Mouse (Mus musculus) mouse embryonic stem cell (cell line): ENCODE results near the gene Pla2g2e.
"Not testable (repeated sequence)": the region's sequence is repeated elsewhere in the genome, so short reads cannot be mapped to it uniquely, and the experiment has no call there.

Source experiments
- in situ Hi-C, 2 experiments: fragments of 300-500 bp; cut with MboI; formaldehyde crosslinking; loops; 1 replicate in 1 of 2; 3 replicates in 1 of 2; pipeline ENCODE4 v1.14.3; 2019 to 2020; ENCODE audit warnings: low sequenced_read_pairs in 2 of 2, low pct_unique_long_range_greater_than_20kb in 1 of 2, mixed read lengths in 1 of 2; ENCODE audit not compliant: unreplicated experiment in 1 of 2

Gene Pla2g2e

GRCm38 (mm10) chr4:138878783-138879182, 1.0 kb downstream of the Pla2g2e start:
- in situ Hi-C loops: no loop called here

DNA sequence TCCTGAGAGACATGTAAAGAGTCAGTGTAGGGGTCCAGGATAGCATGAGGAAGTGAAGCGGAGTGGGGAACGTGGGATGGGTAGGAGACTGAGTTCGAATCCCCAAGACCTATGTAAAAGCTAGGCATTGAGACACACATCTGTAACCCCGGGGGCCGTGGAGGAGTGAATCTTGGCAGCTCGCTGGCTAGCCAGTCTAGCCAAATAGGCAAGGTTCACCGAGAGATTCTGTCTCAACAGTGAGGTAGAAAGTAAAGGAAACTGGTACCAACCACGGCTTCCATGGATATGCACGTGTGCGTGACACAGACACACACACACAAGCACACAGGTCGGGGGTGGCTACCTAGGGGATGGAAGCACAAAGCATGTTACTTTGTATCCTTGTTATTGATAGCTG, 2.1 kb downstream of the Pla2g2e start:
- in situ Hi-C loops: no loop called here

DNA sequence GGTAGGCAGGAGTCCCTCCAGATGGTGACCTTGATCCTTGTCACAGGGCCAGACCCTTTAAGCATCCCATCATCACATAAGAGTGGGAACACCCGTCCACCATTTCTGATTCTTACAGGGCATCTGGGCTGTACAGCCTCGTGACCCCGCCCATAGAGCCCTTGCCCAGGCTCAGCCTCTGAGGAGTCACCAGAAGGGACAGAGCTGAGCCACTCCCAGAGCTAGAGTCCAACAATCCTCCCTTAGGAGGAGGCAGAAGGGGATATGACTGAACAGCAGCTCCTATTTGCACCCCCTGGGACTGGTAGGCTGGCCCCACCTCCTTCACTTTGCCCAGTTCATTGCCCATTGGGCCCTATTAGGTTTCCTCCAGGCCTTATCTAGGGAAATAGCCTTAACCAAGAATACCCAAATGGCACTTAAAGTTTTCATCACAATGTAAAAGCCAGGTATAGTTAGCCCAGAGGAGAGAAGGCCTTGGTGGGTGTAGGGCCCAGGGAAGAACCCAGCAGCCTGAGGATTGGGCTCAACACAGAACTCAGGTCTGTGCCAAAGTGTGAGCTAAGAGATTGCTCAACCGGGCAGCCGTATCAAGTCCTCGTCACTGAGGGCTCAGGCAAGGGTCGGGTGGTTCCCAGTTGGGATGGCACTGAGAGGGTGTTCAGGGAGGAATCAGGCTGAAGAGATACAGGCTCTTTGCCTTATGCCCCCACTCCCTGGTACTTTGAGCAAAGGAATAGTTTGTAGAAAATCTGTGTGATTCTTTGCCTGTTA, 3.3 kb downstream of the Pla2g2e start:
- in situ Hi-C loops: no loop called here

- in situ Hi-C loops: no loop called here
Measured at GRCm38 (mm10) chr4:138882179-138882578, 4.4 kb downstream of the Pla2g2e start.

DNA sequence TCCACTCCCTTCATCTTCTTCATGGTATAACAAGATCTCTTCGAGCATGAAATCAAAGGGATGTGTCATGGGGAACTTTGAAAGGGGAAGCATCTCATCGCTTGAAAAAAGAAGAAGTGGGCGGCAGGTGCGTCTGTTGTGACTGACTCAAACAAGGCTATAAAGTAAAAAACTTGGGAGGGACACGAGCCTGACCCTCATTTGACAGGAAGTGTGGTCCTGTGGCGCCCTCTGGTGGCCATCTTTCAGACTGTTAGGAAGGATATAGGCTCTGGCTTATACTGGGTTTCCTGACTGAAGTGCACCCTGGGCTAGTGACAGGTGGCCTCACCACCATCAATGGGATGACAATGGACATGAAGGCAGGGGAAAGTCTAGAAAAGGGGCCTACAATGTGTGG, 6.5 kb downstream of the Pla2g2e start:
- in situ Hi-C loops: no loop called here

GRCm38 (mm10) chr4:138889165-138889564, 11.4 kb downstream of the Pla2g2e start:
- in situ Hi-C loops: no loop called here

GRCm38 (mm10) chr4:138889635-138890034, 11.9 kb downstream of the Pla2g2e start:
- in situ Hi-C loops: no loop called here

- in situ Hi-C loops: no loop called here
Measured at GRCm38 (mm10) chr4:138892655-138893054, 14.9 kb downstream of the Pla2g2e start.

GRCm38 (mm10) chr4:138893789-138894188, 16.0 kb downstream of the Pla2g2e start:
- in situ Hi-C loops: not testable (repeated sequence)

GRCm38 (mm10) chr4:138899361-138899760, 21.6 kb downstream of the Pla2g2e start:
- in situ Hi-C loops: no loop called here

GRCm38 (mm10) chr4:138905624-138906337, 28.0 kb downstream of the Pla2g2e start:
- in situ Hi-C loops: no loop called here

DNA sequence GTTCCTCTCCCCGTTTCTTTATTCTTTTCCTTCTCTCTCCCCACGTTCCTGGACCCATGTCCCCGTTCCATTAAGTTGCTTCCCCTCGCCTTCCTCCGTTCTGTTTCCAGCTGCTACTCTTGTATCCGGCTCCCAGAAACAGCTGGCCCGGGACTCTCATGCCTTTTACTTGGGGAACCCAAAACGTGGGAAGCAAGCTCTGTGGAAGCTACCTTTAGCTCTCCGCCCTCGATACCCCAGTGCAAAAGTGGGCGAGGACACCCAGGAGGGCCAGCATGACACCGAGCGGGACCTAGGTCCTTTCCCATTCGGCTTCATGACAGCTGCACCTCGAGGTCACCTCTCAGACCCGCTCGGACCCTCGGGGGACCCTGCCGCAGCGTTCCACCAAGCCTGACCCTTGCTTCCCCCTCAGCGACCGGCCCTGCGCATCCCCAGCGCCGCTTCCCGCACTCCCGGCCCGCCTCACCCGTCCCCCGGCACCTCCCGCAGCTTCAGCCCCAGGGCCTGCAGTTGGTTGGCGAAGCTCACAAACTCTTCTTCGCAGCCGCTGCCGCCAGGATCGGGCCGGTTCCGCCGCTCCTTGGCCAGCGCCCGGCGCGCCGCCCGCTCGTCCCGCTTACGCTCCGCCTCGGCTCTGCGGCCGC, 35.5 kb downstream of the Pla2g2e start:
- in situ Hi-C loops: no loop called here

- in situ Hi-C loops: no loop called here
Measured at GRCm38 (mm10) chr4:138913797-138914196, 36.1 kb downstream of the Pla2g2e start, which contains the start of gene Otud3. Gene Otud3, minus strand, starts transcription at chr4:138913945.

DNA sequence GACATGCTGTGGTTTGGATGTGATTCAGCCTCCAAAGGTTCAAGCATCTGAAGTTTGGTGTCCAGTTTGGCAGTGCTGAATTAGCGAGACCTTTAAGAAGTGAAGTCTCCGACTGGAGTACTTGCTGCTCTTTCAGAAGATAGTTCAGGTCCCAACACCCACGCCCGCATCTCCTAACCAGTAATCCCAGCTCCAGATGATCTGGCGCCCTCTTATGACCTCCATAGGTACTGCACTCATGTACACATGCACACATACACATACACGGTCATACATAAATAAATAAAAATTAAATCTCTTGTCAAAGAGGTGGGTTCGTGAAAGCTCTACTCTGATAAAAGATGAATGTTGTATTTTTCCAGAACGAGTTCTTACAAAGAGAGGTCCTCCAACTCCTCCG, 39.5 kb downstream of the Pla2g2e start:
- in situ Hi-C loops: no loop called here

- in situ Hi-C loops: no loop called here
Measured at GRCm38 (mm10) chr4:138921254-138922130, 43.8 kb downstream of the Pla2g2e start.

DNA sequence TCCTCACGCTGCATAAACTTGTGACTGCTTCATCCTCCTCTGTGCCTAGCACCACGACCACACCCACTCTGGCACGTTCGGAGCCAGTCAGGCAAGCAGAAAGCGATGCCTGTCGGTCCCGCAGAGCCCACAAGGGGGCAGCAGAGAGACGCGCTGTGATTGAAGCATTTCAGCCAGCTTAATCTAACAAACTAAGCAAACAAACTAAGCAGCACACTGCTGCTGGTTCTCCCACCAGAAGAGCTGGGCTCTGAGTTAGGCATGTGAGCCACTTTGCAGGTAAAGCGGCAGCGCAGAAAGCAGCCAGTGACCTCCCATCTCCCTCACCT, 44.4 kb downstream of the Pla2g2e start:
- in situ Hi-C loops: no loop called here

DNA sequence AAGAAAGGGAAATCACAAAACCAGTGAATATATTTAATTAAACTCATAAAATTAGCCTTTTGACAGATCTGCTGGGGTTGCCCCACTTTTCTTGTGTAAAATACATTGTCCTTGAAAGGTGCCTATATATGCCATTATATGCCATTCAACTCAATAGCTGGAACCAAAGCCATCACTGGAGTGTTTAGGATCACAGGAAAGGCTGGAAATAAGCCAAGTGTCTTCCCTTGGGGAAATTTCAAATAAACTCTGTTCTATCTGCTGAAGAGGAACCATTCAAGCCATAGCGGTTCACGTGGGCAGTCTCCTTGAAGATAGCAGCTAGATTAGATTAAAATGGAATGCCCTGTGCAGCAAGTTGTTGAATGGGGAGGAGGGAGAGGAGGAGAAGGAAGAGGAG, 47.8 kb downstream of the Pla2g2e start:
- in situ Hi-C loops: loop anchor here in 1 of 2 experiments (5.0 kb wide), 2 partner anchors 77 to 152 kb away; partner anchors contain the start of gene Htr6
